Mouse (Mus musculus): ENCODE measurements at regions not wholly inside any gene's neighbourhood (a gene's known extent, or its start where the extent isn't known, plus 50 kb on each side); places are given as distances from the start of the nearest gene placed in this dataset.

DNA sequence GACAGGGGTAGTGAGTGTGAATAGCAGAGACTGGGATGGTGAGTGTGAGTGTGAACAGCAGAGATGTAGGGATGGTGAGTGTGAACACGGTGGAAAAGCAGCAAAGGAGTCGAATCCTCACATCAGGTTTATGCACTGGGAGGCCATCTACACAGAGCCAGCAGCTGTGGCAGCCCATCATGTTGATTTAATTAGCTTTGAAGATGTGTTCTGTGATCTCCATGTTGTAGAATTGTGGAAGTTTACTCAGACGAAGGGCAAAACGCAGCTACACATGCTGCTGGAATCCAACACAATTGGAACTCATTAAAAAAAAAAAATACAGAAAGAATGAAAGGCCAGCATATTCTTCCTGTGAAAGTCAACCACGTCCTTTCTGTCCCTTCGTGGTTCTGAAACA, 80.2 kb upstream of the Lrig3 start:
- DNase-seq (ENCODE audit: low spot score), result no peak

DNA sequence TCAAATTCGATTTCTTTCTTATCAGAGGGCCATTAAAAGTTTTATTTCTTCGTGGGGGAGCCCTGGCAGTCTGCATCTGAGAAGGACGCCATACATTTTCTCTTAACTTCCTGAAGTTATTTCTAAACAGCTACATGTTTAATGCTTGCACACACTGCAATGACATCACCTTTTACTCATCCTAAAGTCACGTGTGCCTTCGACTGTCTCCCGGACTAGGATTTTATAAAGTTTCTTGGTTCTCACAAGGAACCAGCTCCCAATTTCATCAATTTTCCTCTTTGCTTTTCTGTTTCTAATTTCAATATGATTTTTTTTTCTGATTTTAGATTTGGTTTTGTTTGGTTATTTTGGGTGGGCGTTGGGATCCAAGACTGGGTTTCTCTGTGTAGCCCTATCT, 73.8 kb upstream of the Lrig3 start:
- no peak for DNase-seq (ENCODE audit: low spot score)

GRCm38 (mm10) chr10:125895744-125896482, 70.1 kb upstream of the Lrig3 start:
- DNase-seq (ENCODE audit: low spot score), result no peak

- no peak for DNase-seq (ENCODE audit: low spot score)
These were observed 69.3 kb upstream of the Lrig3 start for GRCm38 (mm10) chr10:125896646-125897045.

DNA sequence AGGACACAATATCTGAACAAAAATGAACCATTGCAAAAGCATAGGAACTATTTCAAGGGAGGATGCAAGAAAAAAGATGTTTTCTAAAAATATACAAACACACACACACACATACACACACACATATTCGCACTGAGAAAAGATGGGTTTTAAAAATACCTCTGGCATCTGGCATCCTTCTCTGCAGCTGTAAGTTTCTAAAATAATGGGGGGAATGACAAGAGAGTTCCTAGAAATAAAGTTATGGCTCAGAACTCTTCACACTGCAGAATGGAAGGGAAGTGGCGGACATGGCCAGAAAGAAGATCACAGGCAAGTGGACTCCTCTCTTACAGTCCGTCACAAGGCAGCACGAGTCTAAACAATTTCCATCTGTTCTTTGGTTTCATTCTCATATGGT, 66.5 kb upstream of the Lrig3 start:
- DNase-seq (ENCODE audit: low spot score), result no peak

GRCm38 (mm10) chr10:125900562-125900961, 65.4 kb upstream of the Lrig3 start:
- DNase-seq (ENCODE audit: low spot score), result peak; percentile 23

- DNase-seq (ENCODE audit: low spot score), result no peak
These were observed 63.3 kb upstream of the Lrig3 start for GRCm38 (mm10) chr10:125902668-125903067.

DNA sequence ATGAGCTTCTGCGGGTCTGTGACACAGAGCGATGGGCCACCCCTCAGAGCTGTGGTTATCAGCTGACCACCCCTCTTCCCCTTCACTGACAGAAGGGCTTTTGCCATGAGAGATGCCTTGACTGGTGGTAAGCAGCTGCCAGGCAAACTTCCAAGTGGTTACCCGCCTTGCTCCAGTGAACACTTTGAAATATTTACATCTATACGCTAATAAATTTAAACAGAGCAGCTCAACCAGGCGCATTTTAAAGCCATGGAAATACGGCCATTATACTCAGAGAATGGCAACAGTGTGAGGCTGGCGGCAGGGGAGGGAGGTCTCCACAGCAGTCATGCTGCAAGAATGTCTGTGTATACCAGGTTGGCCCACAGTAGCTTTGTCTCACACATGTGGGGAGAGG, 53.8 kb upstream of the Lrig3 start:
- no peak for DNase-seq (ENCODE audit: low spot score)

Data from thymus, postnatal 0 days (tissue).